Mouse (Mus musculus) kidney, embryonic 15.5 days (tissue): ENCODE measurements around the gene Tmem120b. TPM values are rescaled to one million over a fixed set of nuclear protein-coding genes. Genes with fewer than 3 reads are reported as not detected.

Experiments used
- ATAC-seq: fragments of 200-750 bp; cut with Nextera tagmentation; replicated peaks from 2 replicates; pipeline ENCODE4 v1.8.0; 2017; ENCODE audit warnings: moderate TSS enrichment; ENCODE audit not compliant: low FRiP score
- H3K27ac ChIP-seq: fragments of 300-500 bp; sonication (generic); 2 replicates; pipeline ENCODE4 v1.5.1; 2015; ENCODE audit warnings: mild to moderate bottlenecking, inconsistent platforms
- H3K27me3 ChIP-seq: fragments of 300-500 bp; sonication (generic); 2 replicates; pipeline ENCODE4 v1.6.1; 2015; ENCODE audit warnings: inconsistent platforms
- H3K36me3 ChIP-seq: fragments of 300-500 bp; sonication (generic); 2 replicates; pipeline ENCODE4 v1.6.1; 2015; ENCODE audit warnings: inconsistent platforms
- H3K4me1 ChIP-seq: fragments of 300-500 bp; sonication (generic); 2 replicates; pipeline ENCODE4 v1.6.1; 2015; ENCODE audit warnings: inconsistent platforms
- H3K4me2 ChIP-seq: fragments of 300-500 bp; sonication (generic); 2 replicates; pipeline ENCODE4 v1.6.1; 2015; ENCODE audit warnings: moderate library complexity, mild to moderate bottlenecking, inconsistent platforms
- H3K4me3 ChIP-seq: fragments of 300-500 bp; sonication (generic); replicated peaks from 2 replicates; pipeline ENCODE4 v1.5.1; 2015; ENCODE audit warnings: mild to moderate bottlenecking, inconsistent platforms
- H3K9ac ChIP-seq: fragments of 300-500 bp; sonication (generic); 2 replicates; pipeline ENCODE4 v1.6.1; 2015; ENCODE audit warnings: mild to moderate bottlenecking, inconsistent platforms
- H3K9me3 ChIP-seq: fragments of 300-500 bp; sonication (generic); replicated peaks from 2 replicates; pipeline ENCODE4 v1.6.1; 2016; ENCODE audit warnings: inconsistent platforms
- whole genome bisulfite sequencing: fragments of 180-500 bp; shearing (Covaris S2); methylation state at CpG from one replicate; pipeline ENCODE4 v1.1.7; 2015; ENCODE audit warnings: mixed read lengths; 5-methylcytosine and 5-hydroxymethylcytosine counted together
- polyA plus RNA-seq: library from polyadenylated mRNA; unstranded; fragments of >200 nt; fragmentation: Nextera tagmentation; extraction: Ambion mirVana; gene quantifications from 2 replicates; pipeline ENCODE4 v1.2.1, GENCODE M21; 2015

The Tmem120b gene
- polyA plus RNA-seq, 1 experiment from 2014 or later, result 19.2 TPM

- no peak overlapping the region for H3K4me3 ChIP-seq
- H3K27me3 ChIP-seq, result no peaks in the 10 kb centered on the region
- no peak overlapping the region for H3K9ac ChIP-seq
- H3K27ac ChIP-seq, result no peak overlapping the region
- peaks cover 21% of the 10 kb centered on the region for H3K4me1 ChIP-seq
- peaks cover 10% of the 10 kb centered on the region; the same call in 1 of the 2 replicates for H3K36me3 ChIP-seq
- no peak overlapping the region for H3K4me2 ChIP-seq
- ATAC-seq, result 0 out of 2 replicates have a peak, but pooled peaks have one; percentile 2
- 78% methylated on average over 6 of the region's 6 CpGs for WGBS
- H3K9me3 ChIP-seq, result 0 out of 2 replicates have a peak, but pooled peaks cover 3% of the 10 kb centered on the region
These were observed 56.9 kb downstream of the Tmem120b start for GRCm38 (mm10) chr5:123125105-123125504.

- H3K27ac ChIP-seq, result peak overlapping the region; percentile 56; the same call in 1 of the 2 replicates
- no peak overlapping the region for H3K4me3 ChIP-seq
- 73% methylated on average over 18 of the region's 18 CpGs for WGBS
- H3K4me2 ChIP-seq, result no peak overlapping the region
- H3K9me3 ChIP-seq, result 0 out of 2 replicates have a peak, but pooled peaks cover 3% of the 10 kb centered on the region
- H3K4me1 ChIP-seq, result peaks cover 26% of the 10 kb centered on the region
- H3K27me3 ChIP-seq, result no peaks in the 10 kb centered on the region
- peaks cover 12% of the 10 kb centered on the region; the same call in 1 of the 2 replicates for H3K36me3 ChIP-seq
- ATAC-seq, result 0 out of 2 replicates have a peak, but pooled peaks have one; percentile 24
- H3K9ac ChIP-seq, result no peak overlapping the region
These were observed 57.6 kb downstream of the Tmem120b start for GRCm38 (mm10) chr5:123125638-123126406.

- no peaks in the 10 kb centered on the region for H3K27me3 ChIP-seq
- ATAC-seq, result no peak
- H3K27ac ChIP-seq, result no peak overlapping the region
- H3K4me1 ChIP-seq, result peaks cover 35% of the 10 kb centered on the region
- H3K4me2 ChIP-seq, result no peak overlapping the region
- 68% methylated on average over 6 of the region's 6 CpGs for WGBS
- H3K36me3 ChIP-seq, result peaks cover 12% of the 10 kb centered on the region; the same call in 1 of the 2 replicates
- H3K4me3 ChIP-seq, result no peak overlapping the region
- H3K9ac ChIP-seq, result no peak overlapping the region
- H3K9me3 ChIP-seq, result 0 out of 2 replicates have a peak, but pooled peaks cover 3% of the 10 kb centered on the region
These were observed 58.8 kb downstream of the Tmem120b start for GRCm38 (mm10) chr5:123127031-123127430.

- H3K4me2 ChIP-seq, result no peak overlapping the region
- no peak overlapping the region for H3K4me3 ChIP-seq
- no peaks in the 10 kb centered on the region for H3K9me3 ChIP-seq
- H3K27me3 ChIP-seq, result no peaks in the 10 kb centered on the region
- WGBS, result 52% methylated on average over 10 of the region's 10 CpGs
- peaks cover 49% of the 10 kb centered on the region for H3K4me1 ChIP-seq
- H3K9ac ChIP-seq, result no peak overlapping the region
- peaks cover 12% of the 10 kb centered on the region for H3K36me3 ChIP-seq
- no peak for ATAC-seq
- no peak overlapping the region for H3K27ac ChIP-seq
These were observed 60.4 kb downstream of the Tmem120b start for GRCm38 (mm10) chr5:123128426-123129169.

- WGBS, result 88% methylated on average over 10 of the region's 10 CpGs
- H3K27me3 ChIP-seq, result no peaks in the 10 kb centered on the region
- H3K4me2 ChIP-seq, result no peak overlapping the region
- no peak overlapping the region for H3K4me3 ChIP-seq
- no peak for ATAC-seq
- H3K9ac ChIP-seq, result no peak overlapping the region
- H3K4me1 ChIP-seq, result peaks cover 55% of the 10 kb centered on the region
- no peaks in the 10 kb centered on the region for H3K9me3 ChIP-seq
- no peak overlapping the region for H3K27ac ChIP-seq
- H3K36me3 ChIP-seq, result peaks cover 16% of the 10 kb centered on the region
These were observed 61.0 kb downstream of the Tmem120b start for GRCm38 (mm10) chr5:123129170-123129757.

GRCm38 (mm10) chr5:123130030-123130813 lies 62.0 kb downstream of the Tmem120b start:
- WGBS, result 85% methylated on average over 9 of the region's 9 CpGs
- Histone ChIP-seq H3K4me3 (no peak overlapping the region), H3K4me2 (no peak overlapping the region), H3K9me3 (no peaks in the 10 kb centered on the region), H3K27me3 (no peaks in the 10 kb centered on the region), H3K9ac (no peak overlapping the region), H3K27ac (no peak overlapping the region), H3K36me3 (peaks cover 24% of the 10 kb centered on the region), H3K4me1 (peaks cover 65% of the 10 kb centered on the region)
- no peak for ATAC-seq

GRCm38 (mm10) chr5:123130814-123131148 lies 62.6 kb downstream of the Tmem120b start:
- Histone ChIP-seq H3K4me2 (no peak overlapping the region), H3K4me3 (no peak overlapping the region), H3K9ac (no peak overlapping the region), H3K27ac (no peak overlapping the region), H3K27me3 (no peaks in the 10 kb centered on the region), H3K9me3 (no peaks in the 10 kb centered on the region), H3K36me3 (peaks cover 24% of the 10 kb centered on the region), H3K4me1 (peaks cover 67% of the 10 kb centered on the region)
- no peak for ATAC-seq
- WGBS, result 92% methylated on average over 5 of the region's 5 CpGs

GRCm38 (mm10) chr5:123132308-123133071 lies 64.3 kb downstream of the Tmem120b start, which contains the start of gene Rhof:
Gene Rhof (minus strand): TSS chr5:123132692.
- Histone ChIP-seq H3K4me1 (peaks cover 77% of the 10 kb centered on the region), H3K4me2 (peak within 1 kb of the TSS; percentile 76)
- 4% methylated on average over 44 of the region's 44 CpGs for WGBS

GRCm38 (mm10) chr5:123133083-123133783 lies 65.0 kb downstream of the Tmem120b start:
- H3K27ac ChIP-seq, result peak overlapping the region; percentile 100
- no peaks in the 10 kb centered on the region for H3K9me3 ChIP-seq
- peak overlapping the region; percentile 42; the same call in 1 of the 2 replicates for H3K4me3 ChIP-seq
- peak overlapping the region; percentile 35; the same call in 1 of the 2 replicates for H3K9ac ChIP-seq
- peaks cover 24% of the 10 kb centered on the region for H3K36me3 ChIP-seq
- H3K4me2 ChIP-seq, result peak overlapping the region; percentile 76
- no peak for ATAC-seq
- H3K4me1 ChIP-seq, result peaks cover 84% of the 10 kb centered on the region
- WGBS, result 16% methylated on average over 18 of the region's 18 CpGs
- no peaks in the 10 kb centered on the region for H3K27me3 ChIP-seq

More at GRCm38 (mm10) chr5:123132308-123133071, 64.3 kb downstream of the Tmem120b start, which contains the start of gene Rhof:
- no peaks in the 10 kb centered on the region for H3K27me3 ChIP-seq
- peaks cover 24% of the 10 kb centered on the region for H3K36me3 ChIP-seq
- peak within 1 kb of the TSS; percentile 35 for H3K9ac ChIP-seq
- no peaks in the 10 kb centered on the region for H3K9me3 ChIP-seq
- H3K4me3 ChIP-seq, result peak within 1 kb of the TSS; percentile 42
- peak within 1 kb of the TSS; percentile 100 for H3K27ac ChIP-seq
- peak; percentile 55 for ATAC-seq

GRCm38 (mm10) chr5:123133784-123134143 lies 65.5 kb downstream of the Tmem120b start:
- 29% methylated on average over 7 of the region's 7 CpGs for WGBS
- no peak overlapping the region for H3K9ac ChIP-seq
- no peak for ATAC-seq
- no peaks in the 10 kb centered on the region for H3K9me3 ChIP-seq
- peaks cover 84% of the 10 kb centered on the region for H3K4me1 ChIP-seq
- H3K27ac ChIP-seq, result peak overlapping the region; percentile 100
- no peaks in the 10 kb centered on the region for H3K27me3 ChIP-seq
- peaks cover 24% of the 10 kb centered on the region for H3K36me3 ChIP-seq
- H3K4me2 ChIP-seq, result peak overlapping the region; percentile 12; the same call in 1 of the 2 replicates
- H3K4me3 ChIP-seq, result no peak overlapping the region
